Mouse (Mus musculus) forebrain, embryonic 11.5 days (tissue): ENCODE measurements at regions not wholly inside any gene's neighbourhood (a gene's known extent, or its start where the extent isn't known, plus 50 kb on each side); places are given as distances from the start of the nearest gene placed in this dataset.
A peak's percentile ranks its signal among the peaks of the same experiment; 100 is the strongest.

Experiments
- ATAC-seq: fragments of 200-750 bp; cut with Nextera tagmentation; replicated peaks from 2 replicates; pipeline ENCODE4 v1.8.0; 2017; ENCODE audit warnings: moderate TSS enrichment; ENCODE audit not compliant: low FRiP score
- DNase-seq: peaks from one replicate; pipeline ENCODE4 v3.0.0-alpha.2; 2017; ENCODE audit warnings: low spot score
- H3K27ac ChIP-seq: fragments of 300-500 bp; sonication (generic); 2 replicates; pipeline ENCODE4 v1.5.1; 2014; ENCODE audit warnings: low read depth, low read length
- H3K27me3 ChIP-seq: fragments of 300-500 bp; sonication (generic); 2 replicates; pipeline ENCODE4 v1.6.1; 2014; ENCODE audit warnings: mild to moderate bottlenecking, low read length, mixed read lengths; ENCODE audit not compliant: control insufficient read depth, insufficient read depth
- H3K36me3 ChIP-seq: fragments of 300-500 bp; sonication (generic); 2 replicates; pipeline ENCODE4 v1.6.1; 2014; ENCODE audit warnings: mild to moderate bottlenecking, low read length, moderate library complexity, mixed read lengths; ENCODE audit not compliant: control insufficient read depth, insufficient read depth
- H3K4me1 ChIP-seq: fragments of 300-500 bp; sonication (generic); replicated peaks from 2 replicates; pipeline ENCODE4 v1.6.1; 2014; ENCODE audit warnings: low read length, mixed read lengths; ENCODE audit not compliant: control insufficient read depth, insufficient read depth
- H3K4me2 ChIP-seq: fragments of 300-500 bp; sonication (generic); 2 replicates; pipeline ENCODE4 v1.6.1; 2014; ENCODE audit warnings: low read depth, mild to moderate bottlenecking, low read length, moderate library complexity, mixed read lengths; ENCODE audit not compliant: severe bottlenecking
- H3K4me3 ChIP-seq: fragments of 300-500 bp; sonication (generic); 2 replicates; pipeline ENCODE4 v1.5.1; 2014; ENCODE audit warnings: low read depth, low read length
- H3K9ac ChIP-seq: fragments of 300-500 bp; sonication (generic); 2 replicates; pipeline ENCODE4 v1.6.1; 2014; ENCODE audit warnings: low read length
- H3K9me3 ChIP-seq: fragments of 300-500 bp; sonication (generic); 2 replicates; pipeline ENCODE4 v1.6.1; 2016; ENCODE audit warnings: low read length, mixed read lengths; ENCODE audit not compliant: control insufficient read depth
- WGBS: fragments of 180-500 bp; shearing (Covaris S2); extraction: QIAGEN DNeasy Blood & Tissue Kit; methylation state at CpG from one replicate; pipeline ENCODE4 v1.1.7; 2014; 5-methylcytosine and 5-hydroxymethylcytosine counted together

GRCm38 (mm10) chr4:70010466-70010865 lies 399.8 kb downstream of the Cdk5rap2 start:
- ATAC-seq, result no peak
- no peaks in the 10 kb centered on the region for H3K4me1 ChIP-seq
- no peak overlapping the region for H3K4me3 ChIP-seq
- no peak for DNase-seq
- WGBS, result 61% methylated on average over 1 of the region's 1 CpGs
- no peaks in the 10 kb centered on the region for H3K9me3 ChIP-seq
- H3K27me3 ChIP-seq, result no peaks in the 10 kb centered on the region
- no peak overlapping the region for H3K4me2 ChIP-seq
- no peaks in the 10 kb centered on the region for H3K36me3 ChIP-seq
- no peak overlapping the region for H3K27ac ChIP-seq
- no peak overlapping the region for H3K9ac ChIP-seq

GRCm38 (mm10) chr4:70004966-70005365 lies 405.3 kb downstream of the Cdk5rap2 start:
- no peak overlapping the region for H3K4me2 ChIP-seq
- no peaks in the 10 kb centered on the region for H3K36me3 ChIP-seq
- H3K27ac ChIP-seq, result no peak overlapping the region
- H3K9ac ChIP-seq, result no peak overlapping the region
- DNase-seq, result no peak
- H3K4me1 ChIP-seq, result no peaks in the 10 kb centered on the region
- H3K9me3 ChIP-seq, result no peaks in the 10 kb centered on the region
- no peaks in the 10 kb centered on the region for H3K27me3 ChIP-seq
- no peak for ATAC-seq
- H3K4me3 ChIP-seq, result no peak overlapping the region

- Histone ChIP-seq H3K27me3 (no peaks in the 10 kb centered on the region), H3K4me2 (no peak overlapping the region), H3K36me3 (no peaks in the 10 kb centered on the region), H3K27ac (no peak overlapping the region), H3K4me3 (no peak overlapping the region), H3K9me3 (no peaks in the 10 kb centered on the region), H3K4me1 (no peaks in the 10 kb centered on the region), H3K9ac (no peak overlapping the region)
- no peak for DNase-seq
- no peak for ATAC-seq
- WGBS, result 90% methylated on average over 3 of the region's 3 CpGs
Observed at GRCm38 (mm10) chr4:69993226-69993625, 417.0 kb downstream of the Cdk5rap2 start.

- H3K4me2 ChIP-seq, result no peak overlapping the region
- no peak for DNase-seq
- H3K4me1 ChIP-seq, result no peaks in the 10 kb centered on the region
- peak; percentile 52; the same call in 1 of the 2 replicates for ATAC-seq
- no peaks in the 10 kb centered on the region for H3K9me3 ChIP-seq
- no peak overlapping the region for H3K4me3 ChIP-seq
- H3K9ac ChIP-seq, result no peak overlapping the region
- H3K27ac ChIP-seq, result no peak overlapping the region
- H3K36me3 ChIP-seq, result no peaks in the 10 kb centered on the region
- no peaks in the 10 kb centered on the region for H3K27me3 ChIP-seq
- WGBS, result 8% methylated on average over 2 of the region's 2 CpGs
Observed at GRCm38 (mm10) chr4:69974208-69974607, 436.0 kb downstream of the Cdk5rap2 start.

GRCm38 (mm10) chr4:69973566-69973965 lies 436.7 kb downstream of the Cdk5rap2 start:
- no peak overlapping the region for H3K27ac ChIP-seq
- ATAC-seq, result peak; percentile 49; the same call in 1 of the 2 replicates

DNA sequence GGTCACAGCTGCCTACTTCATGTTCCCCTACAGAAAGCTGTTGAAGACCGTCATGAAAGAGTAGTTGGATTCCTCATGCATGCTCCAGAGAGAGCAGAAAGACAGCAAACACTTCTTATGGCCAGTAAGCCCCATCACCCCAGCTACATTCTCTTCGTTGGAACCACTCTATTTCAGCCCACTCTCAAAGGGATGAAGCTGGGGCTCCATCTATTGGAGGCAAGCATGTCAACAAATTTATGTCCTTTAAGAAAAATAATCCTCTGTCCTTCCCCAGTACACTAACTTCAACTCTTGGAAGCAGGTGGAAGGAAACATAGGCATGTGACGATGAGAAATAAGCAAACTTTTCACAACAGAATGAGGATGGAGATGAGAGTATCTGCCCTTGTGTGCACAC lies 438.5 kb downstream of the Cdk5rap2 start:
- DNase-seq, result no peak
- H3K9ac ChIP-seq, result no peak overlapping the region
- H3K9me3 ChIP-seq, result no peaks in the 10 kb centered on the region
- H3K36me3 ChIP-seq, result no peaks in the 10 kb centered on the region
- H3K27ac ChIP-seq, result no peak overlapping the region
- H3K4me2 ChIP-seq, result no peak overlapping the region
- H3K4me3 ChIP-seq, result no peak overlapping the region
- 83% methylated on average over 3 of the region's 3 CpGs for WGBS
- H3K27me3 ChIP-seq, result no peaks in the 10 kb centered on the region
- no peak for ATAC-seq
- H3K4me1 ChIP-seq, result no peaks in the 10 kb centered on the region

More at GRCm38 (mm10) chr4:69973566-69973965, 436.7 kb downstream of the Cdk5rap2 start:
- no peaks in the 10 kb centered on the region for H3K4me1 ChIP-seq
- no peaks in the 10 kb centered on the region for H3K36me3 ChIP-seq
- no peak overlapping the region for H3K4me3 ChIP-seq
- no peak overlapping the region for H3K9ac ChIP-seq
- no peaks in the 10 kb centered on the region for H3K27me3 ChIP-seq
- WGBS, result 31% methylated on average over 6 of the region's 6 CpGs
- H3K9me3 ChIP-seq, result no peaks in the 10 kb centered on the region
- no peak overlapping the region for H3K4me2 ChIP-seq
- DNase-seq, result no peak

DNA sequence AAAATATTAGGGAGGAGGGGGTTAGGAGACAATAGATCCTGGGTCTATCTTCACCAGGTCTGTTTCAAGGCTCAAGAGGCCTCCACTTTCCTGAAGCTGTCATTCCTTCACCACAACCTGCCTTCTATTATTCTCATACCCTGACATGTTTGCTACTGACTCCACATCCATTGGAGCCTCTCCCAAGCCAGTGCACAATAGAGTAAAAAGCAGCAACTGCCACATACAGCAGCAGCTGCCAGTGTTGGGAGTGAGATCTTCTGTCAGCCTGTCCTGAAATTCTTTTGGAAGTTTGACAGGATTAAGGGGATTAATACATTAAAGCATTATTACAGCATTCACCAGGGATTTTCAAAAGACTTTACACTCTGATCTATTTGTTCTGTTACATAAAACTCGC lies 441.8 kb downstream of the Cdk5rap2 start:
- Histone ChIP-seq H3K4me3 (no peak overlapping the region), H3K27me3 (no peaks in the 10 kb centered on the region), H3K9ac (no peak overlapping the region), H3K36me3 (no peaks in the 10 kb centered on the region), H3K27ac (no peak overlapping the region), H3K9me3 (no peaks in the 10 kb centered on the region), H3K4me1 (no peaks in the 10 kb centered on the region), H3K4me2 (no peak overlapping the region)
- DNase-seq (no peak), ATAC-seq (no peak)
- WGBS, result 87% methylated on average over 1 of the region's 1 CpGs
